Mouse (Mus musculus) hindbrain, postnatal 0 days (tissue): ENCODE results near the gene Tmem53. TPM values are rescaled to one million over a fixed set of nuclear protein-coding genes. Genes with fewer than 3 reads are reported as not detected.
A peak's percentile ranks its signal among the peaks of the same experiment; 100 is the strongest.

Experiments
- ATAC-seq: fragments of 200-750 bp; cut with Nextera tagmentation; 2 replicates; pipeline ENCODE4 v1.8.0; 2017; ENCODE audit warnings: mild to moderate bottlenecking, moderate TSS enrichment, moderate library complexity
- DNase-seq: peaks from one replicate; pipeline ENCODE4 v3.0.0-alpha.2; 2015; ENCODE audit warnings: low spot score
- H3K27ac ChIP-seq: fragments of 300-500 bp; sonication (generic); 2 replicates; pipeline ENCODE4 v1.5.1; 2014; ENCODE audit warnings: mild to moderate bottlenecking
- H3K27me3 ChIP-seq: fragments of 300-500 bp; sonication (generic); 2 replicates; pipeline ENCODE4 v1.6.1; 2014; ENCODE audit warnings: low read length, mixed read lengths; ENCODE audit not compliant: insufficient read depth
- H3K36me3 ChIP-seq: fragments of 300-500 bp; sonication (generic); 2 replicates; pipeline ENCODE4 v1.6.1; 2014; ENCODE audit warnings: low read length, mixed read lengths; ENCODE audit not compliant: insufficient read depth
- H3K4me1 ChIP-seq: fragments of 300-500 bp; sonication (generic); 2 replicates; pipeline ENCODE4 v1.6.1; 2014; ENCODE audit warnings: antibody characterized with exemption, low read length, mixed read lengths; ENCODE audit not compliant: insufficient read depth
- H3K4me2 ChIP-seq: fragments of 300-500 bp; sonication (generic); 2 replicates; pipeline ENCODE4 v1.6.1; 2014; ENCODE audit warnings: low read depth, mild to moderate bottlenecking, low read length, moderate library complexity, mixed read lengths
- H3K4me3 ChIP-seq: fragments of 300-500 bp; sonication (generic); 2 replicates; pipeline ENCODE4 v1.5.1; 2014; ENCODE audit warnings: low read length
- H3K9ac ChIP-seq: fragments of 300-500 bp; sonication (generic); replicated peaks from 2 replicates; pipeline ENCODE4 v1.6.1; 2014; ENCODE audit warnings: mild to moderate bottlenecking, low read length, moderate library complexity, mixed read lengths
- H3K9me3 ChIP-seq: fragments of 300-500 bp; sonication (generic); 2 replicates; pipeline ENCODE4 v1.6.1; 2016; ENCODE audit warnings: low read length, mixed read lengths
- CTCF ChIP-seq: IDR thresholded peaks from 2 replicates; pipeline ENCODE4 v1.5.1; 2016; ENCODE audit warnings: antibody characterized with exemption, control low read depth, low read depth
- WGBS: fragments of 180-500 bp; shearing (Covaris S2); extraction: QIAGEN DNeasy Blood & Tissue Kit; methylation state at CpG from one replicate; pipeline ENCODE4 v1.1.7; 2014; 5-methylcytosine and 5-hydroxymethylcytosine counted together
- polyA plus RNA-seq: library from polyadenylated mRNA; unstranded; fragments of >200 nt; fragmentation: Nextera tagmentation; extraction: Ambion mirVana; gene quantifications from 2 replicates; pipeline ENCODE4 v1.2.1, GENCODE M21; 2015
- total RNA-seq: library from RNA; depleted of rRNA; stranded (reverse); fragments of >200 nt; gene quantifications from 2 replicates; pipeline ENCODE4 v1.2.3, GENCODE M21; 2014

Gene Tmem53
- total and polyA plus RNA-seq, 2 experiments from 2014 or later = 14.0 to 16.5 TPM

GRCm38 (mm10) chr4:117217029-117217428, 34.7 kb upstream of the Tmem53 start:
- DNase-seq (no peak), ATAC-seq (no peak)
- WGBS = 59% methylated on average over 5 of the region's 5 CpGs
- no peaks in the 10 kb centered on the region for H3K4me1 ChIP-seq
- H3K9ac ChIP-seq = no peak overlapping the region
- H3K4me2 ChIP-seq = no peak overlapping the region
- H3K4me3 ChIP-seq = no peak overlapping the region
- H3K27ac ChIP-seq = no peak overlapping the region
- H3K9me3 ChIP-seq = no peaks in the 10 kb centered on the region
- no peak for TF ChIP-seq CTCF
- no peaks in the 10 kb centered on the region for H3K36me3 ChIP-seq
- H3K27me3 ChIP-seq = no peaks in the 10 kb centered on the region

GRCm38 (mm10) chr4:117218517-117219219, 33.1 kb upstream of the Tmem53 start:
- TF ChIP-seq CTCF = peak; percentile 94
- H3K27ac ChIP-seq = no peak overlapping the region; the same call in 1 of the 2 replicates
- no peaks in the 10 kb centered on the region for H3K4me1 ChIP-seq
- H3K4me3 ChIP-seq = no peak overlapping the region
- DNase-seq (peak; percentile 77), ATAC-seq (peak; percentile 70)
- no peak overlapping the region for H3K9ac ChIP-seq
- H3K9me3 ChIP-seq = no peaks in the 10 kb centered on the region
- no peaks in the 10 kb centered on the region for H3K36me3 ChIP-seq
- WGBS = 35% methylated on average over 10 of the region's 10 CpGs
- no peaks in the 10 kb centered on the region for H3K27me3 ChIP-seq
- no peak overlapping the region for H3K4me2 ChIP-seq

GRCm38 (mm10) chr4:117220741-117221515, 30.8 kb upstream of the Tmem53 start:
- DNase-seq (no peak), ATAC-seq (no peak)
- TF ChIP-seq CTCF = no peak
- H3K4me1 ChIP-seq = no peaks in the 10 kb centered on the region
- no peaks in the 10 kb centered on the region for H3K27me3 ChIP-seq
- no peak overlapping the region for H3K9ac ChIP-seq
- 84% methylated on average over 9 of the region's 9 CpGs for WGBS
- no peaks in the 10 kb centered on the region for H3K9me3 ChIP-seq
- no peak overlapping the region for H3K4me2 ChIP-seq
- H3K4me3 ChIP-seq = no peak overlapping the region
- no peak overlapping the region for H3K27ac ChIP-seq
- no peaks in the 10 kb centered on the region for H3K36me3 ChIP-seq

GRCm38 (mm10) chr4:117221836-117222235, 29.9 kb upstream of the Tmem53 start:
- Histone ChIP-seq H3K9ac (no peak overlapping the region), H3K36me3 (no peaks in the 10 kb centered on the region), H3K4me3 (no peak overlapping the region), H3K4me1 (no peaks in the 10 kb centered on the region), H3K27ac (no peak overlapping the region), H3K9me3 (no peaks in the 10 kb centered on the region), H3K27me3 (no peaks in the 10 kb centered on the region), H3K4me2 (no peak overlapping the region)
- no peak for TF ChIP-seq CTCF
- ATAC-seq (no peak), DNase-seq (no peak)
- 74% methylated on average over 9 of the region's 9 CpGs for WGBS

- Histone ChIP-seq H3K4me1 (no peaks in the 10 kb centered on the region), H3K9ac (no peak overlapping the region), H3K4me2 (no peak overlapping the region), H3K27ac (no peak overlapping the region), H3K27me3 (no peaks in the 10 kb centered on the region), H3K9me3 (no peaks in the 10 kb centered on the region), H3K36me3 (no peaks in the 10 kb centered on the region), H3K4me3 (no peak overlapping the region)
- WGBS = 58% methylated on average over 5 of the region's 5 CpGs
- no peak for TF ChIP-seq CTCF
- ATAC-seq (no peak), DNase-seq (no peak)
These were observed 28.8 kb upstream of the Tmem53 start for GRCm38 (mm10) chr4:117223001-117223400.

- no peaks in the 10 kb centered on the region for H3K27me3 ChIP-seq
- DNase-seq = no peak
These were observed 27.6 kb upstream of the Tmem53 start for GRCm38 (mm10) chr4:117224122-117224521.

GRCm38 (mm10) chr4:117225250-117225649, 26.5 kb upstream of the Tmem53 start:
- Histone ChIP-seq H3K4me3 (no peak overlapping the region), H3K27me3 (no peaks in the 10 kb centered on the region), H3K9ac (no peak overlapping the region), H3K36me3 (no peaks in the 10 kb centered on the region), H3K4me2 (no peak overlapping the region), H3K27ac (no peak overlapping the region), H3K9me3 (no peaks in the 10 kb centered on the region), H3K4me1 (no peaks in the 10 kb centered on the region)
- ATAC-seq (no peak), DNase-seq (no peak)
- TF ChIP-seq CTCF = no peak

More at GRCm38 (mm10) chr4:117224122-117224521, 27.6 kb upstream of the Tmem53 start:
- Histone ChIP-seq H3K9ac (no peak overlapping the region), H3K4me3 (no peak overlapping the region), H3K36me3 (no peaks in the 10 kb centered on the region), H3K9me3 (no peaks in the 10 kb centered on the region), H3K27ac (no peak overlapping the region), H3K4me2 (no peak overlapping the region), H3K4me1 (no peaks in the 10 kb centered on the region)
- WGBS = 81% methylated on average over 8 of the region's 8 CpGs
- no peak for ATAC-seq
- TF ChIP-seq CTCF = no peak
